Mouse (Mus musculus) CH12F3 (cell line): ENCODE results near the gene Catsper4.

Source experiments
- in situ Hi-C: fragments of 300-500 bp; cut with MboI; formaldehyde crosslinking; loops from 2 replicates; pipeline ENCODE4 v1.14.3; 2020; ENCODE audit warnings: low sequenced_read_pairs

The Catsper4 gene

DNA sequence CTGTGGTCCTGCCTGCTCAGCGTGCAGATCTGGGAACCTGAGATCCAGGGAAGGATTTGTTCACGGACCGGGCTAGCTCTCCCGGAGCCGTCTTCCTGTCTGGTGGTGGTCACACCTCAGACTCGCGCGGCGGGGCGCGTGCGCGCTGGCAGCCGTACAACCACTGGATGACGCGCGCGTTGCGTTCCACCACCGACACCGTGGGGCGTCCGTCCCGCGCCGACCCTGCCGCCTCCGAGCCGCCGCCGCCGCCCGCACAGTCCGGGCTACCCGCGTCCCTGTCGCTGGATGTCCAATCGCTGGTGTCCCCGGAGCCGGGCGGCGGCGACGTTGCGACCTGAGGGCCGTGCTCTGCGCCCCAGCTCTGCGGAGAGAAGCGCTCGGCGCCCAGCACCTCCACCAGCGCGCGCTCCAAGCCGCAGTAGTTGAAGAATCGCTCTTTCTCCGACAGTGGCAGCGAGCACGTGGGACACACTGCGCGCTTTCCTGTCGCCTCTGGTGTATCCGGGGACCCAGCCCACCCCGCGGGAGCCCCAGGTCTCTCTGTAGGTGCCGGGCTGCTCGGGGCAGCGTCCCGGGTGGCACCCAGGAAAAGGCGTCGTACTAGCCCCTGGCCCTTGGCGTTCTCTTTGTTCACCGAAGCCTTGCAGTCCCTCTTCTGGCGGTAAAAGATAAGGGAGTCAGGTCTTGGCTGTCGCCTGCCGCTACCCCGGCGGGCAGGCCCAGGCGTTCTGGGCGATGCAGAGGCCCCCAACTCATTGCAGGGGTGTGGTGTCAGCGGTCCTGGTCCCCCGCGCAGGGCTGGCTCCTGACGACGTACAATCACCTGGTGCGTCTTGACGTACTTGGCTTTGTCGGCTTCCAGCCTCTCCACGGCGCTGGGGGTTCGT, 24.3 kb upstream of the Catsper4 start:
- in situ Hi-C loops: no loop called here

DNA sequence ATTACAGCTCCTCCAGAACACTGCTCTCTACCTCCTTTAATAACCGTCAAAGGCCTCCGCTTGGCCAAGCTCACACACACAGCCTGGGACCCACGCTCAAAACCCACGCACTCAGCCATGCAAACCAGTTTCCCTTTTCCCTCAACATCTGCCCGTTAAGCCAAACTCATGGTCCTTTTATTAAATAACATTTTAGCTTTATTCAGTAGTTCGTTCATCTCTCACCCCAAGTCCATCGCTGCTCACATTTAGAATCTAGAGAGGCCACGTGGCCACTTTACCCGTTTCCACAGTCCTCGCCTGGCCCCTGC, 23.7 kb upstream of the Catsper4 start:
- in situ Hi-C loops: no loop called here

DNA sequence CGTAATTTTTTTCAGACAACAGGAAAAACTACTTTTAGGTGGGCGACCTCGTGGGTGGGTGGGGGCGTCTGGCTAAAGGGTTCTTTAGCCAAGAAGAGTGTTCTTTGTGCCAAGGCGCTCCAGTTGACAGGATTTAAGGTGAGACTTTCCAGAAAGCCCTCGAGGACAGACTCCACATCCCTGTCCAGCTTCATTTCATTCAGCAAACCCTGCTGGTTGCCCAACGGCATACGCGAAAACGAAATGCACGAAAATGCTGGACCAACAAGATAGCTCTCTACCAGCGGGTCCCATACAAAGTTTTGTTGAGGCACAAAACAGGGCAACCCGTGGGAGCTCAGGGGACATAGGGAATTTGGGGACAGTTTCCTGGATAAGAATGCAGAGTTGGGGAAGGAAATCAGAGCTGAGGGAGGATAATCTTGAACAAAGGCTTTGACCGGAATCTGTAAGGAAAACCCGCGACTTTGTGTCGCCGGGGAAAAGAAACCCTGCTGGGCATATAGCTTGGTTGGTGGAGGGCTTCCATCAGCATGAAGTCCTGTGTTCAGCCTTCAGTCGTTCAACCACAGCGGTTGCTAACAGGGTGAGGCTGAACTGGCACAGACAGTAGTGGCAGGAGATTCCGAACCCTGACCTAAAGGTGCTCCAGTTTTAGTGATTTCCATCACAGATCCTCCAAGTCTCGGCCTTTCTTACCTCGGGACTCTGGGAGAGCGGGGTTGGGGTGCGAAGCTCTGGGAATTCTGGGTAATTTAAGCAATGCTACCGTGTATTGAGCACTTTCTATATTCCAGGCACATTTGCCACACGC, 23.1 kb upstream of the Catsper4 start:
- in situ Hi-C loops: no loop called here

DNA sequence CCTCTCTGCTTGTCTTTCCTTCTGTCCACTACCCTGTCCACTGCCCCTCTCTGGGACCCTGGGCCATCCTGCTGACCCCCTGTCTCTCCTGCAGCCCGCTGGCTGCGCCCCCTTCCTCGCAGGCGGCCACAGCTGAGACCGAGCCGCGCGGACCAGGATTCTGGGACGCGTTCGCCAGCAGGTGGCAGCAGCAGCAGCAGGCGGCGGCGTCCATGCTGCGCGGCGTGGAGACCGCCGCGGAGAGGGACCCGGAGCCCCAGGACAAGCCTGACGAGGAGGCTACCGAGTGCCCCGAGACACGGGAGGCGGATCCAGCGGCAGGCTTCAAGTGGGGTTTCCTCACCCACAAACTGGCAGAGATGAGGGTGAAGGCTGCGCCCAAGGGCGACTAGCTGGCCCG, 22.5 kb upstream of the Catsper4 start:
- in situ Hi-C loops: no loop called here

DNA sequence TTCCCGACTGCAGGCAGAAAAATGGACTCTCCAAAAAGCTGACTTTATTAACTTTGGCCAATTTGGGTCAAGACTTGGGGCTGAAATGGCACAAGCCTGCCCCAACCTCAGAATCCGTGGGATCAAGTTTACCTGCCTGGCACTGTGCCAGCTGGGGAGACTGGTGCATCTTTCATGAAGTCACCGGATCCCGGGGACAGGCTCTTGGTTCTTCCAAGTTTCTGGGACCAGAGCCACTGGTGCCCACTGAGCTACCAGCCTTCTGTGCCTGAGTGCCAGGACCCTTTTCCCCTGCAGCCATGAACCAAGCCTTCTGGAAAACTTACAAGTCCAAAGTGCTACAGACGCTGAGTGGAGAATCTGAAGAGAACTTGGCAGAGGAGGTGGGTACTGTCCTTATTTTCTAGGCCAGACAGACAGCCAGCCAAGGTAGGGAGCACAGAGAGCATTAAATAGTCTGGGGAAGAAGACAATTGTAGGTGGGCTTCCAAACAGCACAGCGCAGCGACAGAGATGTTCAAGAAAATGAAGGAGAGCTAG, 19.6 kb upstream of the Catsper4 start, which contains the start of gene Gm30191:
Gene Gm30191 (plus strand): TSS at position 217 of the 540 bp plus-strand sequence.
- in situ Hi-C loops: no loop called here

DNA sequence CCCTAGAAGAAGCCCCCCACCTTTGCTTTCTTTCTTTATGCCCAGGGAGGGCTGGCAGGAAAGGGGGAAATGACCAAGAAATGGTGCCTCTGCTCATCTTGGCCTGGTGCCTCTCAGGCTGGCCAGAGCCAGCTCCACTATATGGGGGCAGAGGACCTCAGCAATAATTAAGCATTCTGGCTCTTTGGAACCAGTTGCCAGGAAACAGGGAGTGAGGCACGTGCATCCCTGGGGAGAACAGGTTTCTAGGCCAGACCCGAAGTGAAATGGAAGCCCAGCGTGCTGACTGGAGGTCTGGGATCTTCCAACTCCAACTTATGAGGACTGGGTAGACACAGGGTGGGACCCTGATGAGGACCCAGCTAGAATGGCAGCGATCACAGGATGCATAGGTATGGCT, 19.1 kb upstream of the Catsper4 start:
- in situ Hi-C loops: no loop called here

DNA sequence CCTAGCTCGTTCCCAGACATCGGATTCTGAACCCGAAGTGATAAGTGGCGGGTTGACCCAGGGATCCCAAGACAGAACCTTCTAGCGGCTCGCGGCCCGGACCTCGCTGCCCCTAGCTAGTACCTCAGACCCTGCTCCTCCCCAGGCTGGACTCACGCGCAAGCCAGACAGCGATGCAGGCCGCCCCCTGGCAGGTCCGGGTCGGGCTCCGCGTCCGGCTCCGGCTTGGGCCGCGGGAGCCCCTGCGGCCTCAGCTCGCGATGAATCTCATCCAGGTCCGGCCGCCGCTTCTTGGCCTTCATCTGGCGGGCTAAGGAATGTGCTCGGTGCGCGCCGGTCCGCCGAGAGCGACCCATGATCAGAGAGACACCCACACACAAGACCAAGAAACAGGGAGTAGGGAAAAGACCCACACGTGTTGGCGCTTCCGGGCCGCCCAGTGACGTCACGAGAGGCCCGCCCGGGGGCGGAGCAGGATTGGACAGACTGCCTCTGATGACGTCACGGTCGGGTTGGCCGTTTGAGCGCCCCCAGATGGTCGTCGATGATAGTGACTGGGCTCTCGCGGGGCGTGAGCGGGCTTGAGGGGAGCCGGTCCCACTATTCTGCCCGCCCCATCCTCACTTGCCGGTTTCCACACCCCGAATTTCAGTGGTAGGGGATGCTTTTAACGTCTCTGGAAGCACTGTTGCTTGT, 18.1 kb upstream of the Catsper4 start, which contains the start of gene Zfp593:
Gene Zfp593 (minus strand): TSS at position 445 of the 696 bp plus-strand sequence.
- in situ Hi-C loops: no loop called here

DNA sequence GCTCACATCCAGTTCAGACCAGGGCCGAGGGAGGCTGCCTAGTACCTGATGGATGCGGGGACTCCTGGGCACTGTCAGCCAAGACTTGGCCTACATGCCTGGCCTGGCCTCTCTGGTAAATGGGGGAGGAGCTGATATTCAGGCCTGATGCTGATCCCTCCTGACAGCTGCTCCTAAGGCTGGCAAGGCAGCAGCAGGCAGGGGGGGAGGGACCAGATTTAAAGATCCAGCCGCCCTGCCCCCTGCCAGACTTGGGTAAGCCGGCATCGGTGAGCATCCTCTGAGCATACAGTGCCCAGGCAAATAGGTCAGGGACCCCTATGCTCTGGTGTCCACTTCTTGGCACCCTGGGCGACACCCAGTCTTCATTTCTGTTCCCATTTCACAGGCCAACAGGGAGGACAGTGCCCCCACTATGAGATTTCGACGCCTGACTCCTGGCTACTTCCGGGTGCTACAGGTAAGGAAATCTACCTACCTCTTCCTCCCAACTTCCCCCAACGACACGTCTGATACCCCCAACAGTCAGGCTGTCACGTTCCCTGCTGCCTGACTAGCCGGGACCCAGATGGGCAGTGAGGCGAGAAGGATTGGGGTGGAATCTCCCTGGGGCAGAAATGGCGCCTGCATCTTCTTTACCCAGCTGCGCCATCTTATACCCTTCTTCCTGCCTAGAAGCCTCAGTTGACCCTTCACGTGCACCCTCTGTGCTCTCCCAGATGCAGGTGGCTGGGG, 16.5 kb upstream of the Catsper4 start, which contains the start of gene E130218I03Rik:
Gene E130218I03Rik (plus strand): TSS at position 147 of the 735 bp plus-strand sequence.
- in situ Hi-C loops: no loop called here

DNA sequence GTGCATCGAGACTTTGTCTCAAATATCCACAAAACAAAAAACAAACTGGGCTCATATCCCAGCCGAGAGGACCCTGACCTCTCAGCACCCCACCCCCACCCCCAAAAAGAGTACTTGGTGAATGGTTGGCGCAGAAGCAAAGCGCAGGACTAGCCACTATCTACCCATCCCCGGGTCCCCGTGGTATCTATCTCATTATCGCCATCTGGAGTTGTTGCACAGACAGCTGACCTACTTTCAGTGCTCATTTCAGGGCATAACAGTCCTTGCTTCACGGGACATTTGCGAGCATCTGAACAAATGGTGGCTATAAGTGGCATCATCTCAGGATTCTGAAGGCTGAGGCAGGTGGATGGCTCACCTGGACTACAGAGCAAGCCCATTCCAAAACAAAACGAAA, 11.5 kb upstream of the Catsper4 start:
- in situ Hi-C loops: no loop called here

DNA sequence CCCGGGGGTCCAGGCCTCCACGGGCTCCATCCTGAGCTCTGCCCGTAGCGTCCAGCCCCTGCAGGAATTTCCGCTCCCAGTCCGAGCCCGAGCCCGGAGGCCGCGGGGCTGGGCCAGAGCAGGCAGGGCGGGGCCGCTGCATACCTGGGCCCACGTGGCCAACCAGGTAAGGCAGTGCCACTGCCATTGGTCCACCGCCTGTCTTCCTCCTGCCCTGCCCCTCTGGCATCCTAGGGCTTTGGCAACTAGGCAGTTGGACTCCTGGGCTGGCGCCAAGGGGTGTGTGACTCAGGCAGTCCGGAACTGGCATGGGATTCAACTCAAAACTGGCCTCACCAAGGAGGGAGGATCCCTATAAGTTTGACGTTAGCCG, 11.1 kb upstream of the Catsper4 start, which contains the start of gene Cnksr1:
Gene Cnksr1 (minus strand): TSS at position 121 of the 373 bp plus-strand sequence.
- in situ Hi-C loops: no loop called here

DNA sequence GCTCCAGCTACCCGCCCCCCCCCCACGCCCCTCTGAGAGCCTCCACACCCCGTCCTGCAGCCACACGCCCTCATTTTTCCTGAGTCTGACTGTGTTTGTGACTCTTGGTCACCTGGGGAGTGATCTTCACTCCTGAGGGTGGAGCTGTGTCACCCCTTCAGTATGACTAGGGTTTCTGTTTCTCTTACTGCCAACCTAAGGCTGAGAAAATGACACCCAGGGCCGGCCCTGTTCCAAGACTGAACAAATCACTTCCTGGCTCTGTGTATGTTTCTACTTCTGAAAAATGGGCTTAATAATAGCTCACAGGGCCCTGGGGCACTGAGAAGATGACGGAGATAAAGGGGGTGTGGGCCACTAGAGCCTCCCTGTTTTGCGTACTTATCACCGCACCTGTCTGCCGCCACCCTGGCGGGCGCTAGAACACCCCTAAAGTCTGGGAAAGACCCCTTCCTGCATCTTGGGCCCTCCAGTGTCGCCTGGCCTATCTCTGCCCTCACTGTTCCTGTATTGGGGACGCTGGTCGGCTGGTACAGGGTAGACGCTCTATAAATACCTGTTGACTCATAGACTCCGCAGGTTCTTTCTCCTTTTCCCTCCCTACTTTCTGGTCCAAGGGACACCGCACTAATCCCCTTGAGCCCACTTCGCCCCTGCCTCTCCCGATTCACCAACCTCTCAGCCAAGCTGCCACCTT, 10.5 kb upstream of the Catsper4 start:
- in situ Hi-C loops: no loop called here

DNA sequence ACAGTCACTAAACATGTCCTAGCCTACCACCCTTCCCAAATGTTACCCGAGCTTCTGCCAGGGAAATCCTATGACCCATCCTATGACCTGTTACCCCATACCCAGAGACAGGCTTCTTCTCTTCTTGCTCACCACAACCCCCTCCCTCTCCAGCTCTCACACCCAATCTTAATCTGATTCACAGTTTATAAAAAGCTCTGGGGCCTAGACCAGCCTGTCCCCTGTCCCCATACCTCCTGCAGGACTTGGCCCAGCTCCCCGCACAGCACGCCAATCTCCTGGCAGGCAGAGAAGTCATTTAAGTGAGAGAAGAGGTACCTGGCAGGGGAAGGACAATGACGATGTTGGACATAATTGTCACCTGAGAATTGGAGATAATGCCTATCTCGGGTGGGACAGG, 7.7 kb upstream of the Catsper4 start:
- in situ Hi-C loops: no loop called here

DNA sequence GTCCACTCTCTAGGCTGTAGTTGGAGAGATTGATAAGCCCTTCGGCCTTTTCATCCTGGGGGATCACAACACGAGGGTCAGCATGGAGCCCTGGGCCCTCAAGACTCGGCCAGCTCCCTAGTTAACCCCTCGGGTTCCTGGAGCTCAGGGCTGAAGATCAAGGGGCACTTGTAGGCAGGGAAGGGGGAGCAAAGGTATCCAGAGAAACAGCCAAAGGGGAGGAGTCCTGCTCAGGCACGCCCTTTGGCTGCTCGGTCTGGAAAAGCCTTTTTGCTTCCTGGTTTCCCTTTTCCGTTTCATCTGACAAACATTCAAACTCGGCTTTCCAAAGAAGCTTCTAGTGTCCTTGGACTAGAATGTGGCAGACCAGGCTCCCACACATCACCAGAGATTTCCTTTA, 3.2 kb upstream of the Catsper4 start:
- in situ Hi-C loops: no loop called here

DNA sequence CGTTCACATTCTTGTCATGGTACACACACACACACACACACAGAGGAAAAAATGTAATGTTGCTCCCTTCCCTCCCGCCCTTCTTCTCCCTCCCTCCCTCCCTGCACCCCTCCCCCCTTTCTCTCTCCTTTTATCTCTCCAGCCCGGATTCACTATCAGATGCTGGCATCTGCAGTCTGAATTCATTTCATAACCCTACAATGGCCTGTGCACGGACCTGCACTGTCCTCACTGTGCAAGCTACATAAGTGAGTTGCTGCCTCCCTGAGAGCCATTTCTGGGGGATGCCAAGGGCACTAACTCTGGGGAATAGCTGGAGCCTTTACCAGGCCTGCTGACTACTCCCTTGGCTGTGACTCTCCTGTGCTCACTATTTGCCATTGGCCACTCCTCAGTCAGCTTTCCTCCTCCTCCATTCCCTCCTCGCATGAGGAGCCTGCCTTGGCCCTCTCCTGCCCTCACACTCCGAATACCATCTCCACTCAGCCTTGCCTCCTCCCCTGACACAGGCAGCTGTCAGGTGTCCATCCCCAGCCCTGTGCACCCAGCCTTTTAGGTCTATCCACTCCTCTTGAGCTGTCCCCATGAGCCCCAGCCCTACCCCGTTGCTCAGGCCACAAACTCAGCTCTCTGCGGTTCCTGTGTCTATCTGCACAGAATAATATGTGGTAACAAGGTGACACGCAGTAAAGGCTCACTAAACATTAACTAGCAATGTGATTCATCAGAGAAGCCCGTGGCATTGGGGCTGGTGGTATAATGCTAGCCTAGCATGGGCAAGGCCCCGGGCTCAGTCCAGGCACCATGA, 4.2 kb downstream of the Catsper4 start:
- in situ Hi-C loops: no loop called here

DNA sequence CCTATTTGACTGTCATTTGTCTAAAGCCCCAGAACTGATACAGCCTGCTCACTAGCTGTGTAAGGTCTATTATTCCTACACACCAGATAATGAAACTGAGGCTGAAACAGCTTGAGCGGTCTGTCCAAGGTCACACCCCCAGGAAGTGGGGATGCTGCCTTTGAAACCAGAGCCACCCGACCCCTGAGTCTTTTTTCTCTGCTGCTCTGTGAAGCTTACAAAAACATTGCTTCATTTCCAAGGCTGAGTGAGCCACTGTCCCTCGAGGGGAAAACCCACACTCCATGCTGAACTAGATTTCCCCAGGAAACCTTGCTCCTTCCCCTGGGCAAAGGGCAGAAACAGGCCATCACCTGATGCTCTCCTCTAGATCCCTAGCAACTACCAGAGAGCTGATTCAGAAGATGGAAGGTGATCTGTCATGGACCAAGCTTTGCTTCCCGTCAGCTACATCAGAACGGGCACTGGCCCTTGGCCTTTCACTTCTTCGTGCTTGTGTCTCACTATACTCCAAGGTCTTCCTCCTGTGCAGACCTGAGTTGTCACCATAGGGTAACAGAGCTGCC, 20.6 kb downstream of the Catsper4 start:
- in situ Hi-C loops: no loop called here

DNA sequence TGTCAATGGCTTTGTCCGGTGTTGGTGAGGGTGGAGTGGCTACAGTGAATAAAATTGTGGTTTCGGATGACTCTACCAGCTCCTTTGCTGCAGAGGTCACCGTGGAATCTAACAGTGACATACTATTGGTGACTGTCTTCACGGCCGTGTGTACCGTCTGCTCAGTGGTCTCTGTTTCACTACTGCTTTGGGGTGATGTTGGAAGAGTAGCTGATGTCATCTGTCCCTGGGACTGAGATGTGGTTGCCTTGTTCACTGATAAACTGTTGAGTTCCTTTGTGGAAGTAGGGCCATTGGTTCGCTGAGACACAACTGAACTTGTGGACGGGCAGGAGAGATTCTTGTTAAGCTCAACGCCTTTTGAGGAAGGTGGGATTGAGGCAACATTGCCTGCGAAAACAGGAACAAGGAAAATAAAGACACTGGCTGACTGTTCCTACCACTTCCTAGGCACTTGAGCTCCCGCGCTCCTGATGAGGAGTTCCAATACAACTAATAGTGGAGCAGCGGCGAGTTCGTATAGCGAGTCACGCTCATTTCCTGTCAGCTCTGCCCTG, 23.8 kb downstream of the Catsper4 start:
- in situ Hi-C loops: no loop called here

DNA sequence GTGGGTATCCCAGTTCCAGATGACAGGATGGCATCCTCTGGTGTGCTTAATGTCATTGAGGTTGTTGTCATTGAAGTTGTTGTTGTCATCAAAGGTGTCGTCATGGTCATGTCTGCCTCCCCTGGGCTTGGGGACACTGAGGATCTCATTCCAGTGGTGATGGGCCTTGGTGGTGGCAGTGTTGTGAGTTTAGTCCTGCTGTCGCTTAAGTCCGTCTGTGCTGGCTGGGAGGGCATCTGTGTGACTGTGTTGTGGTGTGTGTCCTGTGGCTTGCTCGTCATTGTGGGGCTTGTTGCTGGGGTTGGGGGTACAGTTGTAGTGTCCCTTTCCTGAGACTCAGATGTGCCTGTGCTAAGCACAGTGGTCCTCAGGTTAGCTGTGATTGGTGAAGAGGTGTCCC, 24.3 kb downstream of the Catsper4 start, which contains the start of gene Gm7534:
Gene Gm7534 (minus strand): TSS at position 101 of the 400 bp plus-strand sequence.
- in situ Hi-C loops: no loop called here

DNA sequence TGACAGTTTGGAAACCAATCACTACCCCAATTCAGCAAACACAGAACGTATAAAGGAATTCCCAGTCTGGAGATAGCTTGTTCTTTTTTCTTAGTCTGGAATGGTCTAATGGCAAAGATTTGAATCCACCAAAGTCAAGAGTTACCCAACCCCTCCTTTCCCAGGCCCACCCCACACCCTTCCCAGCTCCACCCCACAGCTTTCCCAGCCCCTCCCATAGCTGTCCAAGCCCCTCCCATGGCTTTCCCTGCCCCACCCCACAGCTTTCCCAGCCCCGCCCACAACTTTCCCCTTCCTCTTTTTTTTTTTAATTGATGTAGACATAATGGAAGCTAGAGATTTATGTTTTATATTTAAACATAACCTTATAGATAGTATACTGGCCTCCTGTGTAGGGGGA, 27.8 kb downstream of the Catsper4 start:
- in situ Hi-C loops: no loop called here
